Mouse (Mus musculus) c-Kit-negative CD71-positive TER-119-positive erythroid progenitor cells, embryonic 14.5 days (primary cell): ENCODE data around the gene Atf3.

Experiments used
- DNase-seq: peaks from one replicate; pipeline ENCODE4 v3.0.0-alpha.2; 2013; ENCODE audit warnings: low read depth, low spot score

Gene Atf3

GRCm38 (mm10) chr1:191192751-191193150 is 25.1 kb downstream of the Atf3 start:
- no peak for DNase-seq

GRCm38 (mm10) chr1:191192213-191192612 is 25.6 kb downstream of the Atf3 start:
- DNase-seq, result no peak

- DNase-seq, result no peak
Measured at GRCm38 (mm10) chr1:191189671-191190372, 28.0 kb downstream of the Atf3 start.

- DNase-seq, result no peak
Measured at GRCm38 (mm10) chr1:191186386-191186770, 31.5 kb downstream of the Atf3 start.

- DNase-seq, result no peak
Measured at GRCm38 (mm10) chr1:191185761-191186385, 32.0 kb downstream of the Atf3 start.

GRCm38 (mm10) chr1:191184841-191185251 is 33.0 kb downstream of the Atf3 start:
- DNase-seq, result no peak

- no peak for DNase-seq
Measured at GRCm38 (mm10) chr1:191184066-191184815, 33.6 kb downstream of the Atf3 start.

GRCm38 (mm10) chr1:191183163-191184065 is 34.4 kb downstream of the Atf3 start:
- DNase-seq, result peak; percentile 0

GRCm38 (mm10) chr1:191182431-191183162 is 35.2 kb downstream of the Atf3 start:
- no peak for DNase-seq

GRCm38 (mm10) chr1:191181469-191182259 is 36.2 kb downstream of the Atf3 start:
- DNase-seq, result no peak

- no peak for DNase-seq
Measured at GRCm38 (mm10) chr1:191180397-191180796, 37.4 kb downstream of the Atf3 start.

- DNase-seq, result no peak
Measured at GRCm38 (mm10) chr1:191179846-191180245, 38.0 kb downstream of the Atf3 start.

GRCm38 (mm10) chr1:191178511-191179188 is 39.2 kb downstream of the Atf3 start:
- DNase-seq, result no peak

- no peak for DNase-seq
Measured at GRCm38 (mm10) chr1:191176887-191177286, 41.0 kb downstream of the Atf3 start.

GRCm38 (mm10) chr1:191172487-191172886 is 45.4 kb downstream of the Atf3 start:
- DNase-seq, result no peak

GRCm38 (mm10) chr1:191170444-191170843 is 47.4 kb downstream of the Atf3 start:
- DNase-seq, result no peak

GRCm38 (mm10) chr1:191166189-191166588 is 51.6 kb downstream of the Atf3 start:
- no peak for DNase-seq

GRCm38 (mm10) chr1:191164717-191165116 is 53.1 kb downstream of the Atf3 start, which contains the start of gene Fam71a:
Fam71a (minus strand) TSS chr1:191164817.
- no peak for DNase-seq

- no peak for DNase-seq
Measured at GRCm38 (mm10) chr1:191154314-191154713, 63.5 kb downstream of the Atf3 start.
